Mouse (Mus musculus) heart, adult 2 months (tissue): ENCODE results near the gene Khdc1a. TPM values are rescaled to one million over a fixed set of nuclear protein-coding genes. Genes with fewer than 3 reads are reported as not detected.

Experiments
- DNase-seq, 2 experiments: peaks; one replicate each; pipeline ENCODE4 v3.0.0; 2021
- H3K27ac ChIP-seq: fragments of 200-600 bp; 2 replicates; pipeline ENCODE4 v1.8.1; 2022
- H3K27me3 ChIP-seq: fragments of 200-500 bp; 2 replicates; pipeline ENCODE4 v1.6.1; 2012; ENCODE audit warnings: mild to moderate bottlenecking, low read length, inconsistent platforms, mixed read lengths; ENCODE audit not compliant: control insufficient read depth, insufficient read depth
- H3K36me3 ChIP-seq: fragments of 200-500 bp; 2 replicates; pipeline ENCODE4 v1.6.1; 2012; ENCODE audit warnings: low read length, inconsistent platforms; ENCODE audit not compliant: control insufficient read depth, insufficient read depth
- H3K4me1 ChIP-seq: fragments of 200-500 bp; 2 replicates; pipeline ENCODE4 v1.6.1; 2011; ENCODE audit warnings: low read length; ENCODE audit not compliant: control insufficient read depth, insufficient read depth
- H3K4me3 ChIP-seq: fragments of 200-600 bp; 2 replicates; pipeline ENCODE4 v1.8.1; 2022
- H3K79me2 ChIP-seq: fragments of 200-500 bp; replicated peaks from 2 replicates; pipeline ENCODE4 v1.6.1; 2012; ENCODE audit warnings: mild to moderate bottlenecking, inconsistent platforms, low read length, moderate library complexity, mixed read lengths; ENCODE audit not compliant: control insufficient read depth, insufficient read depth
- H3K9ac ChIP-seq: fragments of 200-500 bp; 2 replicates; pipeline ENCODE4 v1.6.1; 2012; ENCODE audit warnings: low read depth, mild to moderate bottlenecking, control low read depth, inconsistent platforms, low read length, mixed read lengths
- CTCF ChIP-seq: fragments of 200-600 bp; IDR thresholded peaks from 2 replicates; pipeline ENCODE4 v1.8.1; 2022; ENCODE audit warnings: antibody characterized with exemption, mild to moderate bottlenecking, moderate library complexity
- EP300 ChIP-seq: fragments of 200-500 bp; IDR thresholded peaks from 2 replicates; pipeline ENCODE4 v1.6.1; 2011; ENCODE audit warnings: low read depth, low read length, control low read depth; ENCODE audit not compliant: insufficient read depth
- POLR2A ChIP-seq: fragments of 200-500 bp; IDR thresholded peaks from 2 replicates; pipeline ENCODE4 v1.6.1; 2011; ENCODE audit warnings: mild to moderate bottlenecking, low read depth, low read length, control low read depth; ENCODE audit not compliant: insufficient read depth
- WGBS: fragments of 180-500 bp; shearing (Covaris S2); methylation state at CpG from one replicate; pipeline ENCODE4 v1.1.7; 2018; 5-methylcytosine and 5-hydroxymethylcytosine counted together
- intact Hi-C: fragments of 180-260 bp; cut with DNase I; formaldehyde crosslinking; loops from one replicate; pipeline ENCODE4 v1.15.1; 2025
- long read RNA-seq: library from polyadenylated mRNA; stranded (forward); transcript quantifications from one replicate; pipeline ENCODE4 v2.0.0, GENCODE M21; 2021
- polyA plus RNA-seq: library from polyadenylated mRNA; depleted of rRNA; stranded (reverse); fragments of >200 nt; gene quantifications from 2 replicates; pipeline ENCODE4 v1.2.3, GENCODE M21; 2012; rRNA removed
- total RNA-seq, 2 experiments: library from RNA; stranded (reverse); gene quantifications; 2 replicates each; pipeline ENCODE4 v1.2.3; 2021

Gene Khdc1a
- total RNA-seq (not detected), polyA plus RNA-seq (not detected in 2 replicates)
- long read RNA-seq = 0 reads

GRCm38 (mm10) chr1:21349341-21349740, at the start of gene Khdc1a:
TSS of gene Khdc1a (plus strand) at chr1:21349641.
- Histone ChIP-seq H3K4me1 (no peaks in the 10 kb centered on the region), H3K27ac (no peak within 1 kb of the TSS), H3K36me3 (no peaks in the 10 kb centered on the region), H3K4me3 (no peak within 1 kb of the TSS), H3K9ac (no peak within 1 kb of the TSS), H3K27me3 (no peaks in the 10 kb centered on the region), H3K79me2 (no peaks in the 10 kb centered on the region)
- 74% methylated on average over 2 of the region's 2 CpGs for WGBS
- no peak for DNase-seq
- intact Hi-C loops = loop anchor here (10.0 kb wide), 1 partner anchor 415 kb away; no protein-coding TSS in a partner anchor
- TF ChIP-seq EP300 (no peak), CTCF (no peak), POLR2A (no peak)

DNA sequence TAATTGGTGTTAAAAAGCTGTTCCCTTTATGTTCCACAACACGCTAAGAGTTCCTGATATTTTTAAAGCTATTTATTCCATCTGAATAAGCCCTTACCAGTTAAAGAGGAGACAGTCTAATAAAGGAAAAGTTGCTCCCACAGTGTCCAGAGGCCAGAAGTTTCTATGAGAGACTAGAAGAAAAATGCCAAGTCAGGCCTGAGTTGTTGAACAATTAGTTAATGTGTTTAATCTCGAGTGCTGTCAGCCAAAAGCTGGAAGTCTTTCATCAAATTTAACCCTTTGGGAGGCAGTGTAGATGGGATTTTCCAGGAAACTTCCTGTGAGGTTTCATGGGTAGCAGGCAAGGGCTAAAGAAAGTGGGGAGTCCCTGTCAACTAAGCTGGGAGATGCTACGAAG, 49.6 kb upstream of the Khdc1a start:
- H3K9ac ChIP-seq = no peak overlapping the region
- H3K4me3 ChIP-seq = no peak overlapping the region
- 44% methylated on average over 3 of the region's 3 CpGs for WGBS
- DNase-seq = no peak
- no peaks in the 10 kb centered on the region; the same call in 1 of the 2 replicates for H3K4me1 ChIP-seq
- no peaks in the 10 kb centered on the region for H3K79me2 ChIP-seq
- TF ChIP-seq CTCF (no peak), EP300 (no peak), POLR2A (no peak)
- no peaks in the 10 kb centered on the region for H3K36me3 ChIP-seq
- intact Hi-C loops = no loop called here
- no peaks in the 10 kb centered on the region for H3K27me3 ChIP-seq
- no peak overlapping the region for H3K27ac ChIP-seq

- H3K4me3 ChIP-seq = no peak overlapping the region
- intact Hi-C loops = no loop called here
- no peak for DNase-seq
- no peaks in the 10 kb centered on the region for H3K36me3 ChIP-seq
- H3K27me3 ChIP-seq = no peaks in the 10 kb centered on the region
- H3K79me2 ChIP-seq = no peaks in the 10 kb centered on the region
- no peak overlapping the region for H3K9ac ChIP-seq
- TF ChIP-seq CTCF = no peak
- no peak for TF ChIP-seq EP300
- TF ChIP-seq POLR2A = no peak
- no peaks in the 10 kb centered on the region; the same call in 1 of the 2 replicates for H3K4me1 ChIP-seq
- no peak overlapping the region for H3K27ac ChIP-seq
- 61% methylated on average over 3 of the region's 3 CpGs for WGBS
Observed at GRCm38 (mm10) chr1:21301686-21302085, 47.8 kb upstream of the Khdc1a start.

DNA sequence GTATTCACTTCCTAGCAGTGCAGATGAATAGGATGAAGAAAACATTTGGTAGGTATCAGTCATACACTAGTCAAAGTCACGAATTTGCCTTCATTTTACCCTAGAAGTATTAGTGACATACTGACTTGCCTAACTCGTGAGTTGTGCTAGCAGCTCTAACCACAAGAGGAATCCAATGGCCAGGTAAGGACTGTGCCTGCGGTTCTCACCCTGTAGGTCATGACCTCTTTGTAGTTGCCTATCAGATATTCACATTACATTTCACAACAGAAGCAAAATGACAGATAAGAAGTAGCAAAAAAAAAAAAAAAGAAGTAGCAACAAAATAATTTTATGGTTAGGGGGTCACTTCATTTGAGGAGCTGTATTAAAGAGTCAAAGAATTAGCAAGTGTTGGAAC, 45.3 kb upstream of the Khdc1a start:
- no peak overlapping the region for H3K4me3 ChIP-seq
- intact Hi-C loops = no loop called here
- no peak overlapping the region for H3K9ac ChIP-seq
- DNase-seq = no peak
- H3K36me3 ChIP-seq = no peaks in the 10 kb centered on the region
- 67% methylated on average over 3 of the region's 3 CpGs for WGBS
- H3K4me1 ChIP-seq = no peaks in the 10 kb centered on the region; the same call in 1 of the 2 replicates
- no peak for TF ChIP-seq EP300
- TF ChIP-seq POLR2A = no peak
- TF ChIP-seq CTCF = no peak
- no peaks in the 10 kb centered on the region for H3K27me3 ChIP-seq
- H3K27ac ChIP-seq = no peak overlapping the region
- no peaks in the 10 kb centered on the region for H3K79me2 ChIP-seq

- H3K4me1 ChIP-seq = no peaks in the 10 kb centered on the region; the same call in 1 of the 2 replicates
- no peaks in the 10 kb centered on the region for H3K79me2 ChIP-seq
- intact Hi-C loops = no loop called here
- no peaks in the 10 kb centered on the region for H3K36me3 ChIP-seq
- 87% methylated on average over 4 of the region's 4 CpGs for WGBS
- DNase-seq = no peak
- H3K27me3 ChIP-seq = no peaks in the 10 kb centered on the region
- no peak overlapping the region for H3K9ac ChIP-seq
- H3K4me3 ChIP-seq = no peak overlapping the region
- no peak overlapping the region for H3K27ac ChIP-seq
- TF ChIP-seq CTCF = no peak
- no peak for TF ChIP-seq POLR2A
- TF ChIP-seq EP300 = no peak
Observed at GRCm38 (mm10) chr1:21304646-21305045, 44.8 kb upstream of the Khdc1a start.

DNA sequence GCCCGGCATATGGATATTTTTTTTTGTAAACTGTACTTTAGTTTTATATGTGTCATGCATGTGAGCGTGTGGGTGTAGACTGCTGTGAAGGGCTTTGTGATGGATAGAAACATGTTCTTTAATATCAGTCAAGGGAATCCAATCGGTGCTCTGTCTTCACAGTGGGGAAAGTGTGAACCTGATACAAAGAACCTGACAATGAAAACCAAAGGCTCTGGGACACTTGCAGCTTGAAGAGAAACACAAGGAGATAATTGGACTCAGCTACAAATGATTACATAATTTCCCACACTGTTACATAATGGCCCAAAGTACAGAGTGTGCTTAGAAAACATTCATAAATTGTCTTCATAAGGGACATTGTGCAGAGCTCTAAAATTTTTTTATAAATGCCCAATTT, 44.0 kb upstream of the Khdc1a start:
- H3K36me3 ChIP-seq = no peaks in the 10 kb centered on the region
- H3K27me3 ChIP-seq = no peaks in the 10 kb centered on the region
- H3K4me1 ChIP-seq = no peaks in the 10 kb centered on the region; the same call in 1 of the 2 replicates
- no peaks in the 10 kb centered on the region for H3K79me2 ChIP-seq
- no peak overlapping the region for H3K27ac ChIP-seq
- DNase-seq = no peak
- intact Hi-C loops = no loop called here
- no peak for TF ChIP-seq EP300
- no peak for TF ChIP-seq CTCF
- TF ChIP-seq POLR2A = no peak
- H3K4me3 ChIP-seq = no peak overlapping the region
- 89% methylated on average over 3 of the region's 3 CpGs for WGBS
- no peak overlapping the region for H3K9ac ChIP-seq
